Mouse (Mus musculus) myocyte (in vitro differentiated cells): ENCODE measurements around the gene Gpx5. TPM values are rescaled to one million over a fixed set of nuclear protein-coding genes. Genes with fewer than 3 reads are reported as not detected.
A peak's percentile ranks its signal among the peaks of the same experiment; 100 is the strongest.

Source experiments
- H3K27me3 ChIP-seq: one replicate; pipeline ENCODE4 v1.6.1; 2011; ENCODE audit not compliant: control insufficient read depth, insufficient read depth, insufficient read length
- H3K36me3 ChIP-seq: one replicate; pipeline ENCODE4 v1.6.1; 2011; ENCODE audit not compliant: control insufficient read depth, insufficient read depth
- H3K4me2 ChIP-seq: one replicate; pipeline ENCODE4 v1.6.1; 2011; ENCODE audit warnings: low read depth, control low read depth
- H3K4me3 ChIP-seq: one replicate; pipeline ENCODE4 v1.5.1; 2011; ENCODE audit warnings: mild to moderate bottlenecking, control low read depth, moderate library complexity
- H3K79me2 ChIP-seq: one replicate; pipeline ENCODE4 v1.6.1; 2011; ENCODE audit not compliant: control insufficient read depth, insufficient read depth
- H3ac ChIP-seq: one replicate; pipeline ENCODE4 v1.6.1; 2011; ENCODE audit not compliant: control insufficient read depth, insufficient read length
- CEBPB ChIP-seq: IDR thresholded peaks from 2 replicates; pipeline ENCODE4 v1.6.1; 2011; ENCODE audit warnings: mild to moderate bottlenecking, moderate library complexity; ENCODE audit not compliant: poor library complexity, insufficient read depth, severe bottlenecking
- E2F4 ChIP-seq: IDR thresholded peaks from one replicate; pipeline ENCODE4 v1.6.1; 2011; ENCODE audit warnings: mild to moderate bottlenecking, control low read depth, moderate library complexity; ENCODE audit not compliant: insufficient read depth
- MAX ChIP-seq: IDR thresholded peaks from one replicate; pipeline ENCODE4 v1.6.1; 2011; ENCODE audit warnings: low read depth, mild to moderate bottlenecking, control low read depth
- MYOD1 ChIP-seq, 3 experiments: IDR thresholded peaks; one replicate each; pipeline ENCODE4 v1.6.1; 2011; ENCODE audit warnings: control low read depth in 2 of 3, low read depth in 2 of 3, mild to moderate bottlenecking in 2 of 3, moderate library complexity in 1 of 3; ENCODE audit not compliant: insufficient read length in 2 of 3, control insufficient read depth in 1 of 3
- MYOG ChIP-seq, 3 experiments: IDR thresholded peaks; one replicate each; pipeline ENCODE4 v1.6.1; 2011; ENCODE audit warnings: control low read depth in 2 of 3, low read depth in 2 of 3, mild to moderate bottlenecking in 2 of 3; ENCODE audit not compliant: insufficient read length in 2 of 3, control insufficient read depth in 1 of 3, insufficient read depth in 1 of 3
- POLR2A ChIP-seq: IDR thresholded peaks from one replicate; pipeline ENCODE4 v1.6.1; 2011; ENCODE audit warnings: low read depth, mild to moderate bottlenecking, control low read depth, moderate library complexity; ENCODE audit not compliant: insufficient read length
- POLR2AphosphoS2 ChIP-seq: IDR thresholded peaks from one replicate; pipeline ENCODE4 v1.6.1; 2011; ENCODE audit warnings: low read depth, control low read depth; ENCODE audit not compliant: insufficient read length
- REST ChIP-seq: IDR thresholded peaks from one replicate; pipeline ENCODE4 v1.6.1; 2011; ENCODE audit warnings: mild to moderate bottlenecking, control low read depth, moderate library complexity; ENCODE audit not compliant: insufficient read depth, insufficient read length
- SRF ChIP-seq: IDR thresholded peaks from one replicate; pipeline ENCODE4 v1.6.1; 2011; ENCODE audit warnings: low read depth; ENCODE audit not compliant: control insufficient read depth, insufficient read length
- TCF12 ChIP-seq: IDR thresholded peaks from one replicate; pipeline ENCODE4 v1.6.1; 2011; ENCODE audit warnings: mild to moderate bottlenecking, control low read depth; ENCODE audit not compliant: poor library complexity, insufficient read depth, severe bottlenecking
- TCF3 ChIP-seq: IDR thresholded peaks from one replicate; pipeline ENCODE4 v1.6.1; 2011; ENCODE audit warnings: low read depth, control low read depth; ENCODE audit not compliant: insufficient read length
- USF1 ChIP-seq: IDR thresholded peaks from one replicate; pipeline ENCODE4 v1.6.1; 2011; ENCODE audit warnings: low read depth, mild to moderate bottlenecking, control low read depth, moderate library complexity
- polyA plus RNA-seq: library from polyadenylated mRNA; unstranded; fragments of >200 nt; fragmentation: generic; extraction: Trizol; gene quantifications from one replicate; pipeline ENCODE4 v1.2.1, GENCODE M21; 2012; ENCODE audit warnings: missing spikeins

Gpx5 gene
- polyA plus RNA-seq, 1 experiment: not detected

DNA sequence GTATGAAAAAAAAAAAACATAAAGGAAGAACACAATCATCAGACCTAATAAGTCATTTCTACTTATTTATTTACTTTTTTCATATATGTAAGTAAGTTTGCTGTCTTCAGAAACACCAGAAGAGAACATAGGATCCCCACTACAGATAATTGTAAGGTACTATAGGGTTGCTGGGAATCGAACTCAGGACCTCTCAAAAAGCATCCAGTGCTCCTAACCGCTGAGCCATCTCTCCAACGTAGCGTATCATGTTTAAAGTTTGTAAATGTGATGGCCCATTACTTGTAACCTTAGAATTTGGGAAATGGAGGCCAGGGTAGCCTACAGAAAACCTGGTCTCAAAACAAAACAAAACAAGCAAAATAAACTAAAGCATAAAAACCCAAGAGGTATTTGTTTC lies 25.0 kb downstream of the Gpx5 start:
- no peak overlapping the region for H3ac ChIP-seq
- no peaks in the 10 kb centered on the region for H3K79me2 ChIP-seq
- H3K27me3 ChIP-seq: no peaks in the 10 kb centered on the region
- no peaks in the 10 kb centered on the region for H3K36me3 ChIP-seq
- no peak overlapping the region for H3K4me3 ChIP-seq
- TF ChIP-seq TCF12 (no peak), POLR2A (no peak), USF1 (no peak), SRF (no peak), CEBPB (no peak)
- no peak overlapping the region for H3K4me2 ChIP-seq

GRCm38 (mm10) chr13:21265736-21266135 lies 26.8 kb downstream of the Gpx5 start:
- Histone ChIP-seq H3ac (no peak overlapping the region), H3K36me3 (no peaks in the 10 kb centered on the region), H3K4me2 (no peak overlapping the region), H3K27me3 (no peaks in the 10 kb centered on the region), H3K79me2 (no peaks in the 10 kb centered on the region), H3K4me3 (no peak overlapping the region)
- TF ChIP-seq MYOG (IDR thresholded peaks at IDR 0.05; ENCODE audit: control insufficient read depth in 1 of 3, insufficient read depth in 1 of 3, insufficient read length in 2 of 3, low read depth in 2 of 3) (no peak), SRF (no peak), POLR2AphosphoS2 (no peak), MYOD1 (IDR thresholded peaks at IDR 0.05; ENCODE audit: control insufficient read depth in 1 of 3, insufficient read length in 2 of 3, low read depth in 2 of 3) (no peak), TCF12 (no peak), MAX (no peak), USF1 (no peak)

DNA sequence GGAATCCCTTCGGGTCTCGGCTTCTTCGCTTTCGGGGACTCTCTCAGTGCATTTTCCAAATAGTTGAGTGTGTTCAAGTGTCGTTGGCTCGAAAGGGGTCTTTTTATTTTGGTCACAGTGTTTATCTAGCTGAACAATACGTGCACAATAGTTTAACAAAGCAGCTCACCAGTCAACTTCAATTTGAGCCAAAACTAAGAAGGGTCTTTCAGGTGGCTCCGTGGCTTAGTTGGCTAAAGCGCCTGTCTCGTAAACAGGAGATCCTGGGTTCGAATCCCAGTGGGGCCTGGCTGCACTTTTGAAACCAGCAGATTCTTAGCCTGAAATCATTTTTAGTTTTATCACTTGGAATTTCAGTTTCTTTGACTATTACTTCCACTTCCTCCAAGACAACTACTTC lies 28.2 kb downstream of the Gpx5 start:
- TF ChIP-seq USF1: no peak
- TF ChIP-seq TCF12: no peak
- TF ChIP-seq MYOD1 (IDR thresholded peaks at IDR 0.05; ENCODE audit: control insufficient read depth in 1 of 3, insufficient read length in 2 of 3, low read depth in 2 of 3): no peak
- TF ChIP-seq MAX: no peak
- no peak for TF ChIP-seq CEBPB
- no peak for TF ChIP-seq REST
- TF ChIP-seq POLR2A: no peak

DNA sequence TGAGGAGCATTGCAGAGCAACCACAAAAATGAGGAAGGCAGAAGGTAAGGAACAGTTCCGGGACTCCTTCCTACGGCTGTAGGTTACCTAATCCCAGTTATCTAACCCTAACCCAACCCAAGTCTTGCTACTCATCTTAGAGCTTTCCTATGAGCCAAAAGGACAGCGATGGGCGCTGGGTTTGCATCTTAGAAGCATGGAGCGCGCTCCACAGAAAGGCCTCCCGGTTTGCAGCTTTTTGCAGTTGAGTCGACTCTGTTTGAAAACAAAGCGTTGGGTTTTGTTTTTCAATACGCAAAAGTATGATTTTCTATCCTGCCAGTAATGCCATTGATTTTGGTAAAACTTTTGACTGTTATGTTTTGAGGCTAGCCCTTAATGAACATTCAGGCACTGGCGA lies 28.6 kb downstream of the Gpx5 start:
- Histone ChIP-seq H3ac (no peak overlapping the region), H3K79me2 (no peaks in the 10 kb centered on the region), H3K4me3 (peak overlapping the region; percentile 8), H3K4me2 (peak overlapping the region; percentile 62), H3K36me3 (no peaks in the 10 kb centered on the region), H3K27me3 (no peaks in the 10 kb centered on the region)
- no peak for TF ChIP-seq SRF
- TF ChIP-seq POLR2AphosphoS2: no peak
- TF ChIP-seq MAX: no peak
- TF ChIP-seq TCF12: no peak
- TF ChIP-seq REST: no peak
- no peak for TF ChIP-seq CEBPB
- no peak for TF ChIP-seq MYOG (IDR thresholded peaks at IDR 0.05; ENCODE audit: control insufficient read depth in 1 of 3, insufficient read depth in 1 of 3, insufficient read length in 2 of 3, low read depth in 2 of 3)
- TF ChIP-seq TCF3: no peak
- TF ChIP-seq MYOD1 (IDR thresholded peaks at IDR 0.05; ENCODE audit: control insufficient read depth in 1 of 3, insufficient read length in 2 of 3, low read depth in 2 of 3): no peak
- TF ChIP-seq POLR2A: no peak
- TF ChIP-seq E2F4: no peak
- TF ChIP-seq USF1: no peak

More for the DNA sequence above, 28.2 kb downstream of the Gpx5 start:
- Histone ChIP-seq H3K79me2 (no peaks in the 10 kb centered on the region), H3K4me2 (peak overlapping the region; percentile 62), H3K4me3 (peak overlapping the region; percentile 8), H3ac (no peak overlapping the region), H3K27me3 (no peaks in the 10 kb centered on the region), H3K36me3 (no peaks in the 10 kb centered on the region)

GRCm38 (mm10) chr13:21262787-21263461 lies 29.6 kb downstream of the Gpx5 start:
- H3K36me3 ChIP-seq: no peaks in the 10 kb centered on the region
- no peak overlapping the region for H3ac ChIP-seq
- no peaks in the 10 kb centered on the region for H3K27me3 ChIP-seq
- H3K4me3 ChIP-seq: no peak overlapping the region
- no peak overlapping the region for H3K4me2 ChIP-seq
- no peaks in the 10 kb centered on the region for H3K79me2 ChIP-seq
- no peak for TF ChIP-seq MYOG (IDR thresholded peaks at IDR 0.05; ENCODE audit: control insufficient read depth in 1 of 3, insufficient read depth in 1 of 3, insufficient read length in 2 of 3, low read depth in 2 of 3)
- TF ChIP-seq E2F4: no peak
